Mouse (Mus musculus): ENCODE results near the gene Tmem117.

Gene Tmem117

GRCm38 (mm10) chr15:95042437-95042836, 413.4 kb downstream of the Tmem117 start:
- no peak for DNase-seq

DNA sequence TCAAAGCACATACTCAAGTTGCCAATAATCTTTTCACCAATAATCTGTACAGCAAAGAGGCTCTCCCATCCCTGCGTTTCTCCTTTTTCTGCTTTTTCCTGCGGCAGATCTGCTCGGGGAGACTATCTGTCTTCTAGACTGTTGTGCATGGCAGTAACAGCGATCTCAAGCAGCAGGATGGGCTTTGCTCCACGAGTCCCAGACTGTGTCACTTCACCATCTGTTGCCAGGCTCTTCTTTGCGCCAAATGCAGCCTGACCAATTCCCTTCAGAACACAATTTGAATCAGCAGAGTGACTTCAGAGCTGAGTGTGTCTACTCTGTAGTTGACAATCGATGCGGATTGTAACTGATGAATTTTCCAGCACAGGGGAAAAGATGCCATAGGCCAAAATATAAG, 415.0 kb downstream of the Tmem117 start:
- DNase-seq = peak; percentile 91

DNA sequence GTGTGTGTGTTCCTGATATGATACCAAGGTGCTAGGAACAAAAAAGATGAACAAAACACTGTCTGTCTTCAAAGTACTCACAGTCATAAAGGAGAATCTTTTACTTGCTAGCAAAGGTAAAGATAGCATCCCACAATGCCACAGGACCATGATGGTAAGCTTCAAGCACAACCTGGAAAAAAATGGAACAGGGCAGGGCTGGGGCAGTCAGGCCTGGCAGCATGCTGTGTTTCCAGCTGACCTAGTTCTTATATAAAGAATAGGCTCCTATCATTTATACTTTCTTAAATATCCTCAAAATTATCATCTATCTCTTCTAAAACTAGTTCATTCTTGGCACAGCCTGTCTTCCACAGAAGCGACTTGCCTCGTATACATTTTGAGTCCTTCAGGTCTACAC, 418.5 kb downstream of the Tmem117 start:
- DNase-seq = peak; percentile 42

DNA sequence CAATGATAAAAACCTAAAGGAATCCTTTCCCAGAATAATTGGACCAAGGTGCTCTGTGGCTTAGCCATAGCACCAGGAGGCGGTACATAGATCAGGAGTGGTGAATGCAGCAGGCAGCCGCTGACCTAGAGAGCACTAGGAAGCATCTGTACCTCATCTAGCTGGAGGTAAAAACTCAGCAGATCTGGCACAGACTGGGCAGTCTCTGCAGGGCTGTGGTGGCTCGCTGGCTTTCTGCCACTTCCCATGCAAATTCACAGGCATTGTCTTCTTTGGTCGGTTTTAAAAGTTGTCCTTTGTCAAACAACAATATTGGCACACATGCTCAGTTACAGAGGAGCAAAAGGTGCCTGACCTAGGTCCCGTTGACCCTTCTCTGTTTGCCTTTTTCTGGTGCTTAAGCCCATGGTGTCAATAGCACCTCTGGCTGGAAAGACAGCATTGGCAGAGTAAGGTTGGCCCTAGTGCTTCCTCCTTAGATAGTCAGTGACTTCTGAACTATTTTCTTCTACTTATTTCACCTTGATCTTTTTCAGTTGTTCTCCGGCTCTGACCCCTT, 420.2 kb downstream of the Tmem117 start:
- peak; percentile 72 for DNase-seq

GRCm38 (mm10) chr15:95055081-95055650, 426.1 kb downstream of the Tmem117 start:
- DNase-seq = no peak

GRCm38 (mm10) chr15:95068023-95068422, 439.0 kb downstream of the Tmem117 start:
- peak; percentile 47 for DNase-seq

- DNase-seq = no peak
Observed at GRCm38 (mm10) chr15:95068799-95069198, 439.8 kb downstream of the Tmem117 start.

GRCm38 (mm10) chr15:95070881-95071280, 441.8 kb downstream of the Tmem117 start:
- no peak for DNase-seq

DNA sequence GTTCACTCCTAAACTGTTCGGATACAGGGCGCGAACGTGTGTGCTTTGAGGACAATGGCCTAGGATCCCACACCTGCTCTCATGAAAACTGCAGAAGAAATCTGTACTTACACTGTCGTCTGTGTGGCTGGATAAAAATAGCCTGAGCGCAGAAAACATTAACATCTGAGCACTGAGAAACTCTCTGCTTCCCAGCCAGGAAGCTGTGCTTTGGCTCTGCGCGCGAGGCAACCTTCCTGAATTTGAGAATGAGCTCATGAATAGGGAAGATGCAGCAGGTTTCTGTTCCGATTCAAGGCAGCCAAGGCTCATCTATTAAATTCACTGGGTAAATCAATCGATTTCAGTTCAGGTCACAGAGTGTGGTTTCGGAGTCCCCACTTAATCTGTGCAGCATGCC, 446.3 kb downstream of the Tmem117 start:
- no peak for DNase-seq

DNA sequence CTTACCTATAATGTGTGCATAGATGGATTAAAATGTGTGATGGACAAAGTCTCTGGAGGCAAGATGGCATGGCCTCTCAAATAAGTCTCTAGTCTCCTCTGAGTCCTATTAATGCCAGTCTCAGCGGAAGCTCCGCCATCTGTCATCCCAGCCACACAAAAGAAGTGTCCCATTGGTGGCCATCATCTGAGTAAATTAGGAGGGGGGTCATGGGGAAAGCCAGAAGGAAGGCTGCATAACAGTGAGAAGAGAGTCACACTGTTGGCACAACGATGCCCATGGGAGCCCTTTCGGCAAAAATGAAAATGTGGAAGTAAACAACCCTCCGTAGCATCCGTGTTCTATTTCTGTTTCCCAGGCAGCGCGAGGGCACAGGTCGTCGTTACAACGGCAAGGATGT, 452.6 kb downstream of the Tmem117 start:
- DNase-seq = no peak

DNA sequence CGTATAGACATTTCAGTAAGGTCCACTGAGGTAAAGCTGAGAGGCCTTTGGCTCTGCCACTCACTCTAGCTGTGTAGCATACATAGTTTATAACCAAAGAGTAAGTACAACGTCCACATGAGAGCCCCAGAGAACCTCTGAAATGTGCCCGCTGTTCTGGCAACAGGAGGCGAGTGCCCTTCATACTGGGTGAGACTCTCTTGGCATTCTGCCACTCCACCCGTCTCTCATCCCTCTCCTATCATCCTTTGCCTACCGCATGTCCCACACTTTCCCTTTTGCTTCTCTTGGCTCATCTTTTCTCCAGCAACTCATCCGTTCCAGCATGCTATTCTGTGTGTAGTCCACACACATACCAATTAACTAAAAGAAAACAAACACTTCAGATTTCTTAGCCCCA, 456.9 kb downstream of the Tmem117 start:
- DNase-seq = peak; percentile 44

DNA sequence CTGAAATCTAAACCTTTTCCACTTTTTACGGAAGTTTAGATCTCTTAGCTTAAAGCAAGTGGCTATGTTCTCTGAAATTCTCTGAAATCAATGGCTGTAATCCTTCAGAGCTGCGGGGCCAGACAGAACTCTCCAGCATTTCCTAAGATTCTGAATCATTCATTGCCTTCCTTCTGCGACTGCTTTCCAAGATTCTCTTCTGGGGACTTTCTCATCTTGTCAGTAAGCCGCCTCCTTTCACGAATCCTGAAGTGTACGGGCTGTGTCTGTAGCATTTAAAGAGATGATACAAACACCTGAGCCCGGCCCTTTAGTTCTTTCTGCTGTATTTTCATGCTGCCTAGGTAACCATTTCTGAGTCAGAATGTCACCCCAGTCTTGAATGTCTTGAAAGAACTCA, 471.1 kb downstream of the Tmem117 start:
- no peak for DNase-seq

GRCm38 (mm10) chr15:95101522-95101921, 472.5 kb downstream of the Tmem117 start:
- no peak for DNase-seq

DNA sequence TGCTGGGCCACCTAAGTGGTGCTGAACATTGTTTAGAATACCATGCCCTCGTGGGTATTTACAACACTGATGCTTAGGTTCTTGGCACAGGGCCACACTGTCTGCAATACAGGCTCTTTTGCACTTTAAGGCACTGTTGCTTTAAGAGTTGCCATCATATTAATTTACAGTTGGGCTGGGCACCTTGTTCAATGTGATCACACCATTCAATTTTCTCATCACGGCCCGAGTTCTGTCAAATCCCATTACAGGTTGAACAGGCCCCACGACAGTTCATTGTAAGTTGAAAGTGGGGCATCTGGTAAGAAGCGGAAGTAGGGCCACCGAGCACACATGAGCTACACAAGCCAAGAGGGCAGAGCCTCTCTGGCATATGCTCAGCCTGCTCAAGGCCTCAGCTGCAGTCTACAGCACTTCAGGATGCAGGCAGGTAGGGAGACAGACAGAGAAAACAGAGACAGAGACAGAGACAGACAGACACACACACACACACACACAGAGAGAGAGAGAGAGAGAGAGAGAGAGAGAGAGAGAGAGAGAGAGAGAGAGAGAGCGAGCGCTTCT, 478.3 kb downstream of the Tmem117 start:
- DNase-seq = no peak

GRCm38 (mm10) chr15:95108626-95109025, 479.6 kb downstream of the Tmem117 start:
- DNase-seq = no peak

- no peak for DNase-seq
Observed at GRCm38 (mm10) chr15:95131401-95131800, 502.4 kb downstream of the Tmem117 start.

DNA sequence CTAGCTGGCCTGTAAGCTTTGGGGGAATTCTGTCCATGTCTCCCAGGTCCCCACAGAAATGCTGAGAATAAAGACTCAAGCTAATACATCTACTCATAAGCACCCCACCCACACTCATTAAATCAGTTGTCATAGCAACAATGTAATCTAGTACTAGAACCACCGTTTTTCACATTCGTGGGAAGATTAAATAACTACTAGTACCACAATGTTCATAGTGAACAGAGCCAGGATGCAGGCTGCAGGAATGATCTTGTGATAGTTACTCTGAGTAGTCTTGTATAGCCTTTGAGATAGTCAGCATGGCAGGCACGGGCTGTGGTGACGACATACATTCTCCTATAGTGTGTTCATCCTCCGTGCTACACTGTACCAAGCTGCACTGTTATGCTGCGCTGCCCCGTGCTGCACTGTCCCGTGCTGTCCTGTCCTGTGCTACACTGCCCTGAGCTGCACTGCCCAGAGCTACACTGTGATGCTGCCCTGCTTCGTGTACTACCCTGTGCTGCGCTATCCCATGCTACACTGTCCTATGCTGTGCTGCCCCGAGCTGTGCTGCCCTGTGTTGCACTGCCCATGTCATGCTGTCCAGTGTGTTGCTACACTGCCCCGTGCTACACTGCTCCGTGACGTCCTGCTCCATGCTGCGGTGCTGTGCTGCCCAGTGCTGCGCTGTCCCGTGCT, 507.0 kb downstream of the Tmem117 start:
- no peak for DNase-seq

- no peak for DNase-seq
Observed at GRCm38 (mm10) chr15:95137018-95137810, 508.2 kb downstream of the Tmem117 start.

DNA sequence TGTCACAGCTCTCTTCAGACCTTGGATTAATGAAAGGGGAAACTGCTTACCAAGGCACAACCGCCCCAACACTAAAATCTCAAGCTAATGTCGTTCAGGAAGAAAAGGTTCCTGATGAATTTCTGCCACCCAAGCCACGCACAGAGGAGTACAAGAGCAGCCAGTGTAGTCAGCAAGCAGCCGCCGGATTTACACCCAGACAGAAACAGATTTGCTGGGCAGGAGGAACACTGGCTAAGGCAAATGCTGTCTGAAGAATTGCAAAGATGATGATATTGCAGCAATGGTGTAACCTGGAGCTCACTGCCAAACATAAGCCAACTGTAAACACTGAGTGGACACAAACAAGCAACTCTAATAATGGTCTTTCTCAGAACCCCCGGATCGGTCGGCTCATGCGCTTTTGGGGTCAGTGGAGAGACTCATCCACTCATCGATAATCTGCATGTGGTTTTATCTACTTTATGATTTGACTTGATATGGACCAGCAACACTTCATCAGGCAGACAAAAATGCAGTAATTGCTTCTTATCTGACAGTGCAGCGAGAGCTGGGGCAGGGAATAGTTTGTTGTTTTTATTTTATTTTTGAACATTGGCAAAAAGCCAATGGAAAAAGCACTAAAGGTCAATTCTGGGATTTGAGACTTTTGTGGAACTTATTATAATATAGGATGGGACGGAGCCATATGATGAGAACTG, 509.8 kb downstream of the Tmem117 start:
- DNase-seq = no peak

DNA sequence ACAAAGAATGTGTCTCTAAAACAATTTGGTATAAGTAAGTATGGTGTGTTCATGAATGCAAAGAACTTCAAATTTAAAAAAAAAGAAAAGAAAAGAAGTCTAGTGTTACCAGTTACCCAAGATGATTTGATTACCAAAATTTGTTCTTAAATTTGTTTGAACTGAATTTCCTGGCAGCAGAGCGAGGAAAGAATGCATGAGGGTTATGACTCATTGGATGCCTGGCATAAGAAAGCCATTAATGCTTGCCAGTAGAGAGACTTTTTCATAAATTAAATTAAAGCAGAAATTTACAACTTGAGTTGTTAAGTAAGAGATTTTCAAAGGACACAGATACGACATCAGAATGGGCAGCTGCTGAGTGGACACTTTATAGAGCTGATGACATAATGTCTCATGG, 515.1 kb downstream of the Tmem117 start:
- no peak for DNase-seq

GRCm38 (mm10) chr15:95145118-95145517, 516.1 kb downstream of the Tmem117 start:
- DNase-seq = no peak
